Mouse (Mus musculus) heart, embryonic 14.5 days (tissue): ENCODE measurements around the gene Tango2. TPM values are rescaled to one million over a fixed set of nuclear protein-coding genes. Genes with fewer than 3 reads are reported as not detected.

Experiments
- ATAC-seq: fragments of 200-750 bp; cut with Nextera tagmentation; 2 replicates; pipeline ENCODE4 v1.8.0; 2017; ENCODE audit warnings: low read depth, moderate TSS enrichment; ENCODE audit not compliant: insufficient number of reproducible peaks, insufficient read depth, low FRiP score
- H3K27ac ChIP-seq, 2 experiments: fragments of 200-500 bp in 1 of 2; fragments of 300-500 bp in 1 of 2; sonication (generic) in 1 of 2; replicated peaks in 1 of 2; 2 replicates each; pipeline ENCODE4 v1.5.1; 2012 to 2014; ENCODE audit warnings: low read depth in 2 of 2, low read length in 2 of 2, control low read depth in 1 of 2, mild to moderate bottlenecking in 1 of 2, mixed read lengths in 1 of 2; ENCODE audit not compliant: control insufficient read depth in 1 of 2, insufficient read depth in 1 of 2
- H3K27me3 ChIP-seq: fragments of 300-500 bp; sonication (generic); 2 replicates; pipeline ENCODE4 v1.6.1; 2014; ENCODE audit warnings: mild to moderate bottlenecking, low read length, control low read depth; ENCODE audit not compliant: control insufficient read depth, insufficient read depth
- H3K36me3 ChIP-seq: fragments of 300-500 bp; sonication (generic); 2 replicates; pipeline ENCODE4 v1.6.1; 2014; ENCODE audit warnings: mild to moderate bottlenecking, control low read depth, low read length, mixed read lengths; ENCODE audit not compliant: control insufficient read depth, insufficient read depth
- H3K4me1 ChIP-seq, 2 experiments: fragments of 200-500 bp in 1 of 2; fragments of 300-500 bp in 1 of 2; sonication (generic) in 1 of 2; 2 replicates each; pipeline ENCODE4 v1.6.1; 2012 to 2014; ENCODE audit warnings: low read length in 2 of 2, control low read depth in 1 of 2, mixed read lengths in 1 of 2; ENCODE audit not compliant: control insufficient read depth in 2 of 2, insufficient read depth in 2 of 2
- H3K4me2 ChIP-seq: fragments of 300-500 bp; sonication (generic); 2 replicates; pipeline ENCODE4 v1.6.1; 2014; ENCODE audit warnings: mild to moderate bottlenecking, low read length
- H3K4me3 ChIP-seq, 2 experiments: fragments of 200-500 bp in 1 of 2; fragments of 300-500 bp in 1 of 2; sonication (generic) in 1 of 2; 2 replicates each; pipeline ENCODE4 v1.5.1; 2012 to 2014; ENCODE audit warnings: low read length in 2 of 2, mild to moderate bottlenecking in 2 of 2, control low read depth in 1 of 2, low read depth in 1 of 2, moderate library complexity in 1 of 2; ENCODE audit not compliant: control insufficient read depth in 1 of 2, insufficient read depth in 1 of 2
- H3K9ac ChIP-seq: fragments of 300-500 bp; sonication (generic); 2 replicates; pipeline ENCODE4 v1.6.1; 2014; ENCODE audit warnings: mild to moderate bottlenecking, low read length
- H3K9me3 ChIP-seq: fragments of 300-500 bp; sonication (generic); 2 replicates; pipeline ENCODE4 v1.6.1; 2016; ENCODE audit warnings: low read length, control low read depth; ENCODE audit not compliant: control insufficient read depth
- WGBS: fragments of 180-500 bp; shearing (Covaris S2); extraction: QIAGEN DNeasy Blood & Tissue Kit; methylation state at CpG from one replicate; pipeline ENCODE4 v1.1.7; 2014; 5-methylcytosine and 5-hydroxymethylcytosine counted together
- polyA plus RNA-seq: library from polyadenylated mRNA; unstranded; fragments of >200 nt; fragmentation: Nextera tagmentation; extraction: Ambion mirVana; gene quantifications from 2 replicates; pipeline ENCODE4 v1.2.1, GENCODE M21; 2014

Gene Tango2
- polyA plus RNA-seq, 1 experiment from 2014 or later, result 67.9 TPM

- under 1% methylated on average over 63 of the region's 63 CpGs for WGBS
- peaks cover 42 to 57% of the 10 kb centered on the region in 2 experiments for H3K4me1 ChIP-seq
- peak; percentile 68 for ATAC-seq
Measured at GRCm38 (mm10) chr16:18392469-18393426, 44.8 kb upstream of the Tango2 start.

GRCm38 (mm10) chr16:18391728-18392127 lies 43.8 kb upstream of the Tango2 start:
- H3K9me3 ChIP-seq, result no peaks in the 10 kb centered on the region
- H3K9ac ChIP-seq, result no peak overlapping the region
- peaks cover 46 to 62% of the 10 kb centered on the region in 2 experiments for H3K4me1 ChIP-seq
- H3K4me3 ChIP-seq, result no peak overlapping the region
- 86% methylated on average over 3 of the region's 3 CpGs for WGBS
- H3K36me3 ChIP-seq, result no peaks in the 10 kb centered on the region
- no peaks in the 10 kb centered on the region for H3K27me3 ChIP-seq
- no peak for ATAC-seq
- no peak overlapping the region for H3K27ac ChIP-seq
- H3K4me2 ChIP-seq, result no peak overlapping the region; the same call in 1 of the 2 replicates

More at GRCm38 (mm10) chr16:18392469-18393426, 44.8 kb upstream of the Tango2 start:
- Histone ChIP-seq H3K9me3 (no peaks in the 10 kb centered on the region), H3K36me3 (peaks cover 9% of the 10 kb centered on the region), H3K4me2 (peak overlapping the region; percentile 99), H3K27ac (peak overlapping the region; percentile 68 to 91), H3K9ac (peak overlapping the region; percentile 92), H3K27me3 (no peaks in the 10 kb centered on the region), H3K4me3 (peak overlapping the region; percentile 63 to 71)

- Histone ChIP-seq H3K27ac (no peak overlapping the region), H3K27me3 (no peaks in the 10 kb centered on the region), H3K9ac (no peak overlapping the region), H3K4me2 (no peak overlapping the region), H3K36me3 (no peaks in the 10 kb centered on the region), H3K4me3 (no peak overlapping the region), H3K9me3 (no peaks in the 10 kb centered on the region), H3K4me1 (peaks cover 40 to 56% of the 10 kb centered on the region in 2 experiments)
- WGBS, result 95% methylated on average over 3 of the region's 3 CpGs
- no peak for ATAC-seq
Measured at GRCm38 (mm10) chr16:18391127-18391526, 43.2 kb upstream of the Tango2 start.

GRCm38 (mm10) chr16:18390399-18390798 lies 42.5 kb upstream of the Tango2 start:
- Histone ChIP-seq H3K36me3 (no peaks in the 10 kb centered on the region), H3K9ac (no peak overlapping the region), H3K4me2 (no peak overlapping the region), H3K4me1 (peaks cover 36 to 49% of the 10 kb centered on the region in 2 experiments), H3K9me3 (no peaks in the 10 kb centered on the region), H3K27me3 (no peaks in the 10 kb centered on the region), H3K4me3 (no peak overlapping the region), H3K27ac (no peak overlapping the region)
- WGBS, result 72% methylated on average over 6 of the region's 6 CpGs
- no peak for ATAC-seq

GRCm38 (mm10) chr16:18388583-18389435 lies 40.9 kb upstream of the Tango2 start:
- WGBS, result 82% methylated on average over 14 of the region's 14 CpGs

GRCm38 (mm10) chr16:18387704-18388582 lies 40.0 kb upstream of the Tango2 start:
- Histone ChIP-seq H3K9ac (0 out of 2 replicates have a peak overlapping the region, but pooled peaks have one; percentile 16), H3K27me3 (no peaks in the 10 kb centered on the region), H3K4me1 (peaks cover 28 to 37% of the 10 kb centered on the region in 2 experiments), H3K4me3 (no peak overlapping the region), H3K36me3 (no peaks in the 10 kb centered on the region), H3K27ac (peak overlapping the region in 1 of 2 experiments; percentile 47; a peak in 3 of 4 replicates), H3K4me2 (no peak overlapping the region), H3K9me3 (no peaks in the 10 kb centered on the region)
- no peak for ATAC-seq
- WGBS, result 20% methylated on average over 7 of the region's 7 CpGs

More at GRCm38 (mm10) chr16:18388583-18389435, 40.9 kb upstream of the Tango2 start:
- H3K4me2 ChIP-seq, result no peak overlapping the region
- no peak for ATAC-seq
- no peak overlapping the region for H3K4me3 ChIP-seq
- H3K27me3 ChIP-seq, result no peaks in the 10 kb centered on the region
- H3K36me3 ChIP-seq, result no peaks in the 10 kb centered on the region
- H3K27ac ChIP-seq, result peak overlapping the region in 1 of 2 experiments; percentile 47; a peak in 2 of 4 replicates
- 0 out of 2 replicates have a peak overlapping the region, but pooled peaks have one; percentile 16 for H3K9ac ChIP-seq
- H3K9me3 ChIP-seq, result no peaks in the 10 kb centered on the region
- peaks cover 25 to 36% of the 10 kb centered on the region in 2 experiments for H3K4me1 ChIP-seq
